Mouse (Mus musculus): ENCODE data around the gene Fads3. TPM values are rescaled to one million over a fixed set of nuclear protein-coding genes. Genes with fewer than 3 reads are reported as not detected.

The Fads3 gene
- polyA plus RNA-seq (2015; fragmentation: Nextera tagmentation; extraction: Ambion mirVana): 72.0 and 76.0 TPM in 2 replicates

DNA sequence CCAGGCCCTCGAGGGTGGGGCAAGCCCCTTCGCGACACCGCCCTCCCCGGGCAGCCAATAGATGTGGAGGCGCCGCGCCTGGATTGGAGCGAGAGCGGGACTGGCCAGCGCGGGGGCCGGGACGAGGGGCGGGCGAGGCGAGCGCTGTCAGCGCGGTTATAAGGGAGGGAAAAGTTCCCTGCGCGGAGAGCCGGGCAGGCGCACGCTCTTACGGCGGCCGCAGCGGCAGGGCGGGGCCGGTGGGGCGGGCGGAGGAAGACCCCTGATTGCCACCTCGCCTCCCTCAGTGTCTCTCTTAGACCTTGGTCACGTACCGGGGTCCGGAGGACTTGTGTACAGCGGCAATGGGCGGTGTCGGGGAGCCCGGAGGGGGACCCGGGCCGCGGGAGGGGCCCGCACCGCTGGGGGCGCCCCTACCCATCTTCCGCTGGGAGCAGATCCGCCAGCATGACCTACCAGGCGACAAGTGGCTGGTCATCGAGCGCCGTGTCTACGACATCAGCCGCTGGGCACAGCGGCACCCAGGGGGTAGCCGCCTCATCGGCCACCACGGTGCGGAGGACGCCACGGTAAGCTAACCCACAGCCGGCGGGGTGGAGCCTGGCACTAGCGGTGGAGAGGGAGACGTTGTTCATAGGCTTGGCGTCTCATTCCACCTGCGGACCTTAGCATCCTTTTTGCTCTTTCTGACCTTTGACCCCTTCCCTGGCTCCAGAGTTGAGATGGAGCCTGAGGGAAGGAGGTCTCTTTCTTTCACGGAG is at the start of gene Fads3:
TSS of gene Fads3 (plus strand) at position 182 of the 761 bp plus-strand sequence.
- peak within 1 kb of the TSS; percentile 87 for H3K9ac ChIP-seq (ENCODE audit: low read length)
- peaks cover 70% of the 10 kb centered on the region for H3K4me1 ChIP-seq (replicated peaks; ENCODE audit: control insufficient read depth, insufficient read depth, low read length)

DNA sequence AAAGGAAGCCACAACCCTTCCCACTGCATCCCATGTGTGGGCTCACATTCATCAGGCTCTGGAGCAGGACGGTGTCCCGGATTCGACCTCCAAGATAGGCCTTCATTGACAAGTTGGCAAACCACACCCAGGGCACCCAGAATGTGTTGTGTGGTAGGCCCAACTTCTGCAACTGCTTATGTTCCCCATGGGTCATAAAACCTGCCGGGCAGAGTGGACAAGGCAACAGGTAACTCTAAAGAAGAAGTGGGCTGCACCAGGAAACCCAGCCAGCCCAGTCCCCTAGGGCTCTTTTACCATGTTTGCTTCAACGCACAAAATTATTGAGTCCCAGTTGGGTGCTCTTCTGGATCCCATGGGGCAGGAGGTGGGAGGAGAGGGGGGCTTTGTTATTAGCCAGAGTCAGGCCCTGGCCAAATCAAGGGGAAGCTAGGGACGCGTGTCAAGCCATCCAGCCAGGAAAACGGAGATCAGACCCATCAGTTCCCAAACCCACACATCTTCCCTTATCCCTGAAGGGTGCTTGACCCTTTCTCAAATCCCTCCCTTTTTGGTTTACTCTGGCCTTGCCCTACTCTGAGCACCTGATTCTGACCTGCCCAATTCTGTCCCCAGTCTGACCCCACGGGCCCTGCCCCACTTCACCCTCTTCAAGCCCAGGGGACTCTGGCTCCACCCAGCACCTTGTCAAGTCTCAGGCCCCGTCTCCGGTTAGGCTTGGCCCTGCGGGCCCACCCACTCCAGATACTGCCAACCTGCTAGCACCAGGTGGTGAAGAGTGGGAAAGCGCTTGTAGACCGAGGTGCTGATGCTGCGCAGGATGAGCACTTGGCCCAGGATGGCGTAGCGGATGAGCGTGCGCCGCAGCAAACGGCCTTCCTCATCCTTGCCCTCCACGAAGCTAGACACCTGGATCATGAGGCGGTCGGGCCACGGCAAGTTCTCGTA is 49.1 kb upstream of the Fads3 start:
- Histone ChIP-seq H3K4me1 (replicated peaks; ENCODE audit: control insufficient read depth, insufficient read depth, low read length) (peaks cover 11% of the 10 kb centered on the region), H3K27ac (ENCODE audit: low read length) (peak overlapping the region; percentile 7; the same call in 1 of the 2 replicates), H3K4me3 (ENCODE audit: low read length) (peak overlapping the region; percentile 33), H3K36me3 (ENCODE audit: control insufficient read depth, insufficient read depth, low read length) (no peaks in the 10 kb centered on the region), H3K9ac (ENCODE audit: low read length) (peak overlapping the region; percentile 46), H3K4me2 (ENCODE audit: low read depth, low read length) (peak overlapping the region; percentile 58), H3K9me3 (ENCODE audit: control insufficient read depth, low read length) (no peaks in the 10 kb centered on the region), H3K27me3 (ENCODE audit: control insufficient read depth, insufficient read depth, low read depth, low read length) (no peaks in the 10 kb centered on the region)
- ATAC-seq (ENCODE audit: low read depth): peak; percentile 39
- WGBS: 51% methylated on average over 26 of the region's 26 CpGs

More for the DNA sequence above, at the start of gene Fads3:
- WGBS: under 1% methylated on average over 59 of the region's 69 CpGs
- Histone ChIP-seq H3K36me3 (ENCODE audit: control insufficient read depth, insufficient read depth, low read length) (no peaks in the 10 kb centered on the region), H3K9me3 (ENCODE audit: control insufficient read depth, low read length) (no peaks in the 10 kb centered on the region), H3K4me2 (ENCODE audit: low read depth, low read length) (peak within 1 kb of the TSS; percentile 85), H3K4me3 (ENCODE audit: low read length) (peak within 1 kb of the TSS; percentile 82), H3K27ac (ENCODE audit: low read length) (peak within 1 kb of the TSS; percentile 96), H3K27me3 (ENCODE audit: control insufficient read depth, insufficient read depth, low read depth, low read length) (no peaks in the 10 kb centered on the region)
- ATAC-seq (ENCODE audit: low read depth): peak; percentile 90

DNA sequence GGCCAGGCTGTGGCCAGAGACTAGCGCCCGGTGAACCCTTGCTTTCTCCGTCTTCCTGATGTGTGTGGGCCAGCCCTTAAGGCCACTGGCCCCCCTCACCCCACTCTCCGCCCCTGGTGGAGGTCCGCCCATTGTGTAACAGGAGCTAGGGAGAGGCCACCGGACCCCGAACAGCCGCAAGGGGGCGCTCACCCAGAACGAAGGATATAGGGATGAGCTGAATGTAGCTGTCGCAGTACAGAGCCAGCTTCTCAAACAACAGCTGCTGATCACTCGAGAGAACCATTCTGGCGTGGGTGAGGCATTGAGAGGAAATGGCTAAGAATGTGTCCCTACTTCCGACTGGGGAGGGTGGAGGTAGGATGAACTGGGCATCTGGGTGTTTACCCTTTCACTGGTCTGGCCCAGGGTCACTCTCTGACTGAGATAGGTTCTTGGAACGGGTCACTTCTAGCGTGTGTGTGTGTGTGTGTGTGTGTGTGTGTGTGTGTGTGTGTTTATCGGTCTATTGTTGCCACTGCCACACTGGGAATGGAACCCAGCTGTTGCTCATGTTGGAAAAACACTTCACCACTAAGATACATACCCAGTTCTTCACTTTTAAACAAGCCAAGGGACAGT is 48.2 kb upstream of the Fads3 start:
- no peaks in the 10 kb centered on the region for H3K36me3 ChIP-seq (ENCODE audit: control insufficient read depth, insufficient read depth, low read length)
- peak overlapping the region; percentile 46 for H3K9ac ChIP-seq (ENCODE audit: low read length)
- H3K4me2 ChIP-seq (ENCODE audit: low read depth, low read length): peak overlapping the region; percentile 58
- H3K27ac ChIP-seq (ENCODE audit: low read length): peak overlapping the region; percentile 7; the same call in 1 of the 2 replicates
- H3K4me1 ChIP-seq (replicated peaks; ENCODE audit: control insufficient read depth, insufficient read depth, low read length): peaks cover 11% of the 10 kb centered on the region
- peak; percentile 87 for ATAC-seq (ENCODE audit: low read depth)
- no peaks in the 10 kb centered on the region for H3K9me3 ChIP-seq (ENCODE audit: control insufficient read depth, low read length)
- WGBS: under 1% methylated on average over 17 of the region's 17 CpGs
- peak overlapping the region; percentile 33 for H3K4me3 ChIP-seq (ENCODE audit: low read length)
- no peaks in the 10 kb centered on the region for H3K27me3 ChIP-seq (ENCODE audit: control insufficient read depth, insufficient read depth, low read depth, low read length)

GRCm38 (mm10) chr19:9997204-9998062 is 43.9 kb upstream of the Fads3 start:
- ATAC-seq (ENCODE audit: low read depth): no peak
- WGBS: 66% methylated on average over 12 of the region's 12 CpGs
- Histone ChIP-seq H3K4me3 (ENCODE audit: low read length) (no peak overlapping the region), H3K9ac (ENCODE audit: low read length) (no peak overlapping the region), H3K36me3 (ENCODE audit: control insufficient read depth, insufficient read depth, low read length) (no peaks in the 10 kb centered on the region), H3K4me2 (ENCODE audit: low read depth, low read length) (no peak overlapping the region), H3K4me1 (replicated peaks; ENCODE audit: control insufficient read depth, insufficient read depth, low read length) (peaks cover 11% of the 10 kb centered on the region), H3K27me3 (ENCODE audit: control insufficient read depth, insufficient read depth, low read depth, low read length) (no peaks in the 10 kb centered on the region), H3K9me3 (ENCODE audit: control insufficient read depth, low read length) (no peaks in the 10 kb centered on the region), H3K27ac (ENCODE audit: low read length) (no peak overlapping the region)

DNA sequence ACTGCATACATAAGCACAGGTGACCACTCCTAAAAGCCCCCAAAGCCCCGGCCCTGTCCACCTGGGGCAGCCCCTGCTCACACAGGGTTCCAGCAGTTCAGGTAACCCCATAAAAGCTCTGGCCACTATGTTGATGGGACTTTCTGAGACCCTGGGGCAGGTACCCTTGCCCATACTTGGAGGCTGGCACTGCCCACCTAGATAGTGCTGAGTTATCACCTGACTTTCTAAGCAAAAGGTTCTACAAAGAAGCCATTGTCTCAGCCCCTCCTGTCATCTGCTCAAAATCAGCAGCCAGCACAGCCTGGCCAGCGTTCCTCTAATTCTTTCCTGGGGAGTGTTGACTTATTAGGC is 43.3 kb upstream of the Fads3 start:
- ATAC-seq (ENCODE audit: low read depth): no peak
- Histone ChIP-seq H3K4me2 (ENCODE audit: low read depth, low read length) (no peak overlapping the region), H3K27ac (ENCODE audit: low read length) (no peak overlapping the region), H3K36me3 (ENCODE audit: control insufficient read depth, insufficient read depth, low read length) (no peaks in the 10 kb centered on the region), H3K4me1 (replicated peaks; ENCODE audit: control insufficient read depth, insufficient read depth, low read length) (peaks cover 6% of the 10 kb centered on the region), H3K9ac (ENCODE audit: low read length) (no peak overlapping the region), H3K4me3 (ENCODE audit: low read length) (no peak overlapping the region), H3K9me3 (ENCODE audit: control insufficient read depth, low read length) (no peaks in the 10 kb centered on the region), H3K27me3 (ENCODE audit: control insufficient read depth, insufficient read depth, low read depth, low read length) (no peaks in the 10 kb centered on the region)
- WGBS: 68% methylated on average over 2 of the region's 2 CpGs

GRCm38 (mm10) chr19:9998736-9999486 is 42.5 kb upstream of the Fads3 start:
- Histone ChIP-seq H3K9me3 (ENCODE audit: control insufficient read depth, low read length) (no peaks in the 10 kb centered on the region), H3K4me2 (ENCODE audit: low read depth, low read length) (no peak overlapping the region), H3K4me3 (ENCODE audit: low read length) (no peak overlapping the region), H3K27me3 (ENCODE audit: control insufficient read depth, insufficient read depth, low read depth, low read length) (no peaks in the 10 kb centered on the region), H3K9ac (ENCODE audit: low read length) (no peak overlapping the region), H3K4me1 (replicated peaks; ENCODE audit: control insufficient read depth, insufficient read depth, low read length) (no peaks in the 10 kb centered on the region), H3K36me3 (ENCODE audit: control insufficient read depth, insufficient read depth, low read length) (no peaks in the 10 kb centered on the region), H3K27ac (ENCODE audit: low read length) (no peak overlapping the region)
- no peak for ATAC-seq (ENCODE audit: low read depth)
- WGBS: 55% methylated on average over 13 of the region's 13 CpGs

GRCm38 (mm10) chr19:10000330-10000729 is 41.0 kb upstream of the Fads3 start:
- Histone ChIP-seq H3K36me3 (ENCODE audit: control insufficient read depth, insufficient read depth, low read length) (no peaks in the 10 kb centered on the region), H3K27me3 (ENCODE audit: control insufficient read depth, insufficient read depth, low read depth, low read length) (no peaks in the 10 kb centered on the region), H3K4me2 (ENCODE audit: low read depth, low read length) (no peak overlapping the region), H3K4me3 (ENCODE audit: low read length) (no peak overlapping the region), H3K9me3 (ENCODE audit: control insufficient read depth, low read length) (no peaks in the 10 kb centered on the region), H3K4me1 (replicated peaks; ENCODE audit: control insufficient read depth, insufficient read depth, low read length) (no peaks in the 10 kb centered on the region), H3K27ac (ENCODE audit: low read length) (no peak overlapping the region), H3K9ac (ENCODE audit: low read length) (no peak overlapping the region)
- 0 out of 2 replicates have a peak, but pooled peaks have one; percentile 37 for ATAC-seq (ENCODE audit: low read depth)
- WGBS: 14% methylated on average over 3 of the region's 3 CpGs

Measured in lung, embryonic 16.5 days (tissue).